Mouse (Mus musculus) stomach, postnatal 0 days (tissue): ENCODE measurements around the gene Snap47.

ENCODE experiments used
- CTCF ChIP-seq: IDR thresholded peaks from 2 replicates; pipeline ENCODE4 v1.5.1; 2016; ENCODE audit warnings: antibody characterized with exemption, low read depth, mild to moderate bottlenecking, moderate library complexity
- EP300 ChIP-seq: optimal IDR thresholded peaks from 2 replicates; pipeline ENCODE3; 2016; ENCODE audit warnings: antibody characterized with exemption

DNA sequence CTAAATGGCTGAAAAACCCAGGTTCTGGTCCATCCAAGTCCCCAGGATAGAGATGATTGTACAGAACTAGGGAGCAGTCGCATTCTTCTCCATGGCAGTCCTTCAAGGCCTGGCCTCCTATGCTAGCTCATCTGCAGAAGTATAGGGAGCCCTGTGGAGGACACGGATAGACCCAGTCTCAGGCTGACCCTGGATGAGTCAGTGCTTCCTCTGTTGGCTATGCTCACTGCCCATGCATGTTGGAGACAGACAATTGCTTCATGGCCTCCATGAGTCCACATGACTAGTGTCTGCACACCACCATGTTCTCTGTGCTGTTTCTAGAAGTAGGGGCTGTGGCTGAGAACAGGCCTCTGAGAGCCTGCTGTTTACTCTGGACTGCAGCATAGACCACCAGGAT lies 5.4 kb upstream of the Snap47 start:
- TF ChIP-seq CTCF = no peak
- no peak for TF ChIP-seq EP300
